Mouse (Mus musculus) naive thymus-derived CD4-positive, alpha-beta T cell, adult 2 months (primary cell): ENCODE measurements around the gene Ankrd42.

Experiments
- DNase-seq: peaks from one replicate; pipeline ENCODE4 v3.0.0-alpha.2; 2011; ENCODE audit warnings: low read depth

Ankrd42 gene

DNA sequence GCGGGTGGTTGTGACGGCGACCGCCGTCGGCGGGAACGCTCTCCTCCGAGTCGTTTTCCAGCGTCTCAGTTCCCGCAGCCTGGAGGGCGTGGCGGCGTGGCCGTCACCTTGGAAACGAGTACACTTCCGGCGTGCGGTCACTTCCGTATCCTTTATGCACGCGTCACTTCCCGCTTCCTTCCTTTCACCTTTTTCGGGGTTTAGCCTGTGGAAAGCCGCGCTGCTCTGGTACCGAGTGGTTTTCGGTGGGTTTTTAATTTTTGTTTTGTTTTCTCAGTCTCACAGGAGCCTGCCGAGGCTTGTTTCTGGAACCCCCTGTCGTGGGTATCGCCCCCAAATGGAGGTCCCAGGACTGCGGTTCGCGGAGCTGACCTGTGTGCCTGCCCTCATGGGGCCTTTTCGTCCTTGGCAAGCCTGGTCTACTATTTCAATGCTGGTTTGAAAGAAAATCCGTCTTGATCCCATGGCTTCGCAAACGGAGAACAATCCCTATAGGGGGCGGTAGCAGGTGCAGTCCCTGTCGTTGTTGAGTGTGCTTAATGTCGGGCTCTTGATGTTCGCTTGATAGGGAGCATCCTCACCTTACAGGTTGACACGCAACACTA is at the start of gene Ankrd42:
Ankrd42 (minus strand) TSS at position 122 of the 605 bp plus-strand sequence.
- DNase-seq: peak; percentile 95

GRCm38 (mm10) chr7:92677346-92677745 is 40.4 kb upstream of the Ankrd42 start:
- no peak for DNase-seq

GRCm38 (mm10) chr7:92675131-92675530 is 38.2 kb upstream of the Ankrd42 start:
- no peak for DNase-seq

DNA sequence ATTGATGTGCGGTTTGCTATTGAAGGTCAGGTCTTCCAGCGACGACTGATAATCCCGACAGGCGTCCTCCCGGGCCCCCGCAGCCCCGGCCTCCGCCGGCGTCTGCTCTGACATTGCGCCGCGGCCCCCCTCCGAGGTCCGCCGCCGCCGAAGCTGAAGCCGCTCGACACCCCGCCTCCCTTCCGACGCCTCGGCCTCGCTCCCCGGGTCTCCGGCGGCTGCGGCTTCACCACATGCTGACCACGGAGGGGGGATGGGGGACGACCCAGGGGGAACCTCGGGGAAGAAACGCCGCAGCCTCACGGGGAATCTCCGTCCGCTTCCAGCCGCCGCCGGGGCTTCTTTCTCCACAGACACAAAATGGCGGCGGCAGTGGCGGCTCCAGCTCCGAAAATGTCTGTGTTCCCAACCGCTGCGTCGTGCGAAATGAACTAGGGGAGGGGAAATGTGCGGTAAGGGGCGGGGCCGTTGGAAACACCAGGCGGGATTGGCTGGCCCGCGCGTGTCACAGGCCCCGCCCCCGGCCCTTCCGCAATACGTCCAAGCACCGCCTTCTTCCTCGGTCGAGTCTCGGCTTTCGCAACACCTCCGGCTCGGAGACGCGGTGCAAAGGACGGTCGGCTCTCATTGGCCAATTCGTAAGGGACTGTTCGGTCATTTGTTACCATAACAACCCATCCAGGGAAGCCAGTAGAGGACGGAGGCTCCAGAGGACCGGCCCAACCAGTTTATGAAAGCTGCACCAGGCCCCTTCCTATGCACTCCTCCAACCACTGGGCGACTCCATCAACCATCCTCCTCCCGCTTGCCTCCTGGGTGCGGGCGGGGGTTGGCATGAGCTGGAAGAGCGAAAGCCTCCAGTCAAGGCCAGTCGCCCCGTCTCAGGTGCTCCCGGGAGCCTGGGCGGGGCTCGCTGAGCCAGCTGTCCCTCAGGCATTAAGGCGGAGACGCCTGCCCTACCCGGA is 32.8 kb upstream of the Ankrd42 start, which contains the start of gene Pcf11:
Pcf11 (minus strand) TSS at position 428 of the 965 bp plus-strand sequence.
- peak; percentile 98 for DNase-seq

- DNase-seq: peak; percentile 72
Measured at GRCm38 (mm10) chr7:92668791-92669506, 32.0 kb upstream of the Ankrd42 start.

- DNase-seq: peak; percentile 39
Measured at GRCm38 (mm10) chr7:92666274-92666820, 29.4 kb upstream of the Ankrd42 start.

GRCm38 (mm10) chr7:92658050-92658449 is 21.1 kb upstream of the Ankrd42 start:
- DNase-seq: no peak

DNA sequence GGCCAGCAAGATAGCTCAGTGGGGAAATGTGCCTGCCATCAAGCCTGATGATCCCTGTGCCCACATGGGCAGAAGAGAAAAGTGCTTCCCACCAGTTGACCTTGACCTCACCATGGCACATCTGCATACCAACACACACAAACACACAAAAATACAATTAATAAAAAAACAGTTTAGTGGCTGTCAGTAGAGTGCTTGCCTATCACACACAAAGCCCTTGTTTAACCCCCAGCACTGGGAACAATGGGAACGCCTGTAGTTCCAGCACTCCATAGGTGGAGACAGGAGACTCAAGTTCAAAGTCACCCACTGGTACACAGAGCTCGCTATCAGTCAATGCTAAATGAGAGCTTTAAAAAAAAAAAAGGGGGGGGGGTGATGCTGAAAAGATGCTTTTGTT is 19.4 kb upstream of the Ankrd42 start:
- no peak for DNase-seq

DNA sequence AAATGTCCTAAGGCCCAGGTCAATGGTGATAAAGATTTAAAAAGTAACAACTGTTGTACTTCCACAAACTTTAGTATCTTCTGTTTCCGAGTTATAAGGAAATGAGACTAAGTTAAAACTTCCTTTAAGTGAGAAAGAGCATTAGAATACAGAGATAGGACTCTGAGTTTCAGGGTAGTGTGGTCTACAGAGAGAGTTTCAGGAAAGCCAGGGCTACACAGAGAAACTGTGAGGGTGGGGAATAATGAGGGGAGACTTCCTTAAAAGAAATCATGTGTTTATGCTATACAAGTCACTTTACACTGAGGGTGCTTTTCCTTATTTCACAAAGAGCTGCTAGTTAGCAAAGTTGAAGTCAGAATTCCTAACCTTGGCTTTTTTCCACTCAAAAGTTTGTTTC is 16.4 kb upstream of the Ankrd42 start:
- DNase-seq: no peak

- DNase-seq: no peak
Measured at GRCm38 (mm10) chr7:92647790-92648189, 10.8 kb upstream of the Ankrd42 start.

GRCm38 (mm10) chr7:92642358-92642757 is 5.4 kb upstream of the Ankrd42 start:
- DNase-seq: no peak

DNA sequence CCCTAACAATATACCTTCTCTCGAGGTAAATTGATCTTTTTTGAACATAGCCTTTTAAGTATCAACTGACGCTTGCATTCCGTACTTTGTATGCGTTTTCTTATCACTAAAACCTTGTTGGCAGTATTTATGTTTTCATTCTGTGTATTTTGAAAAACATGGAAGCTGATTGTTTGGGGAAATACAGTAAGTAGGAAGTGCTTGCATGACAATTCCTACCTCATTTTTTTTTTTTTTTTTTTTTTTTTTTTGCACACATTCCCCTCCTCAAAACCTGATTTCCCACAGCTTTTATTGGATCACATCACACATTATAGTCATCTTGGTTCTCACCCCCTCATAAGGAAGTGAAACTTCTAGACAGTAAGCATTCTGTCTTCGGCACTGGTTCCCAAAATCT is 1.1 kb upstream of the Ankrd42 start:
- DNase-seq: no peak

DNA sequence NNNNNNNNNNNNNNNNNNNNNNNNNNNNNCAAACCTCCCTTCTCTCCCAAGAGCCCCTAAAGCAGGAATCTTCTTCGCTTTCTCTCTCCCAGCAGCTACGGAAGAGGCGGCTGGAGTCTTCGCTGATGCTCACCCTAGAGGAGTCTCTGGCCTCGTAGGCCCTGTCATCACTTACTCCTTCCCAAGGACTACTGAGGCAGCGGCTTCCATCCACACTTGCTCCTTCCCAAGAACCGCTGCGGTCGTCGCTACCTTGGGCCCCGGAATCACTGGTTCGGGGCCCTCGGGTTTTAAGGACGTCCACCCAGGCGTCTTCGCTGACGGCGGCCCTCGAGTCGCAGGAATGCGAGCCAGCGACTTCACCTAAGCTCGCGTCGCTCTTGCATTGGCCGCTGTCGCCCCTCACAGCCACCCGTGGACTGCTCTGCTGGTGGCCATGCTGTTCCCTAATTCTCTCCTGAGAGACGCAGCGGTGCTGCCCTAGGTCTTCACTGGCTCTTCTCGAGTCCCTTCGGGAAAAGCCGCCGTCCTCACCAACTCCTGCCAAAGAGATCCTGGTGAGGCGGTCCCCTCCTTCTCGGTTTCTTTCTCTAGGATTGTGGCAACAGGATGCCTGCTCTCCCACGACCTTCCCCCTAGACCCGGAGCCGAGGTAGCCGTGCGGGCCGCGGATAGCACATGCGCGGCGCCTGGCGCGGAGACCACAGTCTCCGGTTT is 489 bp downstream of the Ankrd42 start:
- no peak for DNase-seq

- no peak for DNase-seq
Measured at GRCm38 (mm10) chr7:92630167-92630566, 6.8 kb downstream of the Ankrd42 start.

DNA sequence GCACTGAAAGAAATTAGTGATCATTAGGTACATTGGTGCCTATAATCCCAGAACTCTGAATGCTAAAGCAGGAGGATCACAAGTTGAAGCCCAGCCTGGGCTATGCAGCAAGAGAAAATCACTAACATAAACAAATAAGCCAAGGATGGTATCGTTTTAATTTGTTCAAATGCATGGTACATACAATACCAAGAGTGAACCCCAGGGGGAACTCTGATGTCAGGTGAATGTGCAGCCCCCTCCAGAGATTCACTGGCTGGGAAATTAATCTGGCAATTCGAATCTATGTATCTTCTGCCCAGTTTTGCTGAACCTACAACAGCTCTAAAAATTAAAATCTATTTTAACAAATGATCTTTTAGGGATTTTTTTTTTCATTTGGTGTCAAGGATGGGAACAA is 12.5 kb downstream of the Ankrd42 start:
- DNase-seq: peak; percentile 43

- no peak for DNase-seq
Measured at GRCm38 (mm10) chr7:92610830-92611229, 26.1 kb downstream of the Ankrd42 start.

DNA sequence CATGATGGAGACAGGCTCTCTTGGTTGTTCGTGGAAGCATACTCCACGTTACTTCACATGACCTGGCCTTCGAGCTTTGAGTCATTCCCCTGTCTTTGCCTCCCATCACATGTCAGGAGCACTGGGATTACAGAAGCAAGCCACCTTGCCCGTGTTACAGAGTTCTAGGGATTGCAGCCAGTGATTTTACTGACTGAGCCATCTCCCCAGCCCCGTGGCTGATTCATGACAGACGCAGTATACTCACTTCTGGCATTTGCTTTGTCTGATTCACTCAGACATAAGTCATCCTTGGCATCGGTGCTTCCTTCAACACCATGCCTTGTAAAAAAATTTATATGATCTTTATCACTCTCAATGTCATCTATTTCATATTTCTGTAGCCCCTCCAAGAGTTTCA is 32.0 kb downstream of the Ankrd42 start:
- no peak for DNase-seq

DNA sequence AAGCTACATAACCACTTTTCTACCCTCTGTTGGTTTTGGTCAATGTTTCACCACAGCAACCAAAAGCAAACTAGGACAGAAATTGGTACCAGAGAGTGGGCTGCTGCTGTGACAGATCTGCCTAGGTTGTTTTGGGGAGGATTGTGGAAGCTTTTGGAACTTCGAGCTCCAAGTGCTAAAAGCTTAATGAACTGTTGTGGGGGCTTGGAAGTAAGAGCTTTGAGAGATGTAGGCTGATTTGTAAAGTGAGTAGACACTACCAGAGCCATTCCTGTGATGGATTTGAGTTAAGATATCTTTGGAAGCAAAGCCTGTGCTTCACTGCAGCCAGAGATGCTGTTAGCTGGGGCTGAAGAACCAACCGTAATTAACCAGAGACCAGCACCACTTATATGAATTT is 46.1 kb downstream of the Ankrd42 start:
- no peak for DNase-seq

GRCm38 (mm10) chr7:92589986-92590385 is 47.0 kb downstream of the Ankrd42 start:
- no peak for DNase-seq

DNA sequence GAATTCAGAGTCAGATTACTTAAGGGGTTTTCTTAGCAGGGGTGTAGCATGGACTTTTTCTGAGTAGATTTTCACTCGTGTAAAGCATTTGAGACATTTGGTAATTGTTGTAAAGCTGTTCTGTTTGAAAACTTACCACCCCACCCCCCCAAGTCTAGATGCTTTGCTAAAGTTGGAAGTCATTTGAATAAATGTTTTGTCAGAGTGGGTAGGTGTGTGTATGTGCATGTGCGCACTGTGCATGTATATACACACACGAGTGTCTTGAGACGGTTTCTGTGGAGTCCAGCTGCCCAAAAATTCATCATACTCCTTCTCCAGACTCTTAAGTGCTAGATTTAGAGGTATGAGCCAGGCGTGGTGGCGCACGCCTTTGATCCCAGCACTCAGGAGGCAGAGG is 53.4 kb downstream of the Ankrd42 start:
- DNase-seq: no peak

GRCm38 (mm10) chr7:92580491-92581207 is 56.3 kb downstream of the Ankrd42 start:
- DNase-seq: no peak
